Mouse (Mus musculus): ENCODE measurements around the gene Siglece.

Gene Siglece

DNA sequence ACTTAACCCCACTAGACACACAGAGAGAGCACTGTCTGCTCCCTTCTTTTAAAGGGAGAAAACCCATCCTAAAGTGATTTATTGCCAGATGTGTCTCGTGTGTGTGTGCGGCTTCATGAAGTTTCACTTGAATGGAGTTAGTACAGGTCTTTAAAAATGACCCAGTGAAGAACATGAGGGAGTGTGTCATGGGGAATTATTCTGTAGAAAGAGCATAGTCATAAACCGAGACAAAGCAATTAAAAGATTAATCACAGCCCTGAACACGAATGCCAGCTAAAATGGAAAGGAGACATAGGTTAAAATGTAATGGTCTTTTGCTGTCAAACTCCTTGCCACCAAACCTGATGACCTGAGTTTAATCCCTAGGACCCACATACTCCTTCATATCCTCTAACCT lies 26.0 kb downstream of the Siglece start:
- in situ Hi-C loops (cut with MboI, MseI) = no loop called here

DNA sequence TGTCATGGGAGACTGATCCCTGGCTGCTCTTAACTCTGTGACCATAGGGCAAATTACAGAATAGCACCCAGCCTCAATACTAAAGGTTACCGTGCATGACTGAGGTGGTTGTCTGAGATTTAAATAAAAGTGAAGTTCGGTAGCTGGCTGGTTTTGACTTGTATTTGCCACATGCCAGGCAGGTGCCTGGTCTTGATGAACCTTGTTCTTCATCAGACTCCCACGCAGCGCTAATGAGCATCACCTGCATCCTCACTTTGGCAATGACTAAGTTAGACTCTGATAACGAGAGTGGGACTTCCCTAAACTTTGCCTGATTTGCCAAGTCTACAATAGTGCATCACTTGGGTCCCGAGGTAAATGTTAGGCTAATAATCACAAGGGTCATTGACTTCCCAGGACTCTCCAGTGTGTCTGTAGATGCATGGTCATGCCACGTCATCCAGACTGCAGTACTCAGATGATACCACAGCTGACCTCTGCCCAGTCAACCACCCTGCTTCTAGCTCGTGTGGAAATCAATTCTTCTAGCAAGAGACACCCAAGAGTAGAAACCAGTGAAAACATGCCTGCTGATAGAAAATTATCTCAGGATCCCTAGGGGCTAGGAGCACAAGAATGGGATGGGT lies 34.1 kb downstream of the Siglece start:
- in situ Hi-C loops (cut with MboI, MseI) = no loop called here

DNA sequence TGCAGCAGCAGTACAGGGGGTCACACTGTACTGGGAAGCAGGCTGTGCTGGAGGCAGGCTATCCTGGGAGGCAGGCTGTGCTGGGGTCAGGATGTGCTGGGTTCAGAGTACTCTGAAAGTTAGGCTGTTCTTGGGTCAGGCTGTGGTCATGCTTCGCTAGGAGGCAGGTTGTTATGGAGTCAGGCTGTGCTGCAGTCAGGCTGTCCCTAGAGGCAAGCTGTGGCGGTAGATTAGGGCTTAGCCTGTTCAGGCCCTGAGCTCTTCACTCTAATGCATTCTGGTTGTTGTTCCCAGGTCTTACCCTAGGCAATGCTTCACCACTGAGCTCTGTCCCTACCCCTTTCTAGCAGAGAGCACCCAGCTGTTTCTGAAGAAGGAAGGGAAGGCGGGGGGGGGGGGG lies 34.9 kb downstream of the Siglece start:
- in situ Hi-C loops (cut with MboI, MseI) = no loop called here

DNA sequence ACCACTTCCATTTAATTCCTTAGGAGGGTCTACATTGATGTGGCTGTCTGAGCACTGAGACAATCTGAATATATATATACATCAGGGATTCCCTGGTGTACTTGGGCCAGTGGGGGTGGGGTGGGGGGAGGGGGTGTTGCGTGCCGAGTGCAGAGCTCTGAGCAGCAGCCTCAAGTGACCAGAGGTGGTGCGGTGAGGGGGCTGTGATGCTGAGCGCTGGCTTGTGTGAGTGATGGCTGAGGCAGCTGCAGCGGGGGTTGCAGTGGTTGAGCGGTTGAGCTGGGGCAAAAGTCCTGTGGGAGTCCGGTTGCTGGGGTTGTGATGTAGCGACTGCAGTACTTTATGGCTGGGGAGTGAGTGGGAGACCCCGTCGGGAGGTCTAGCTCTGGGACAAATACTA lies 36.1 kb downstream of the Siglece start:
- in situ Hi-C loops (cut with MboI, MseI) = no loop called here

DNA sequence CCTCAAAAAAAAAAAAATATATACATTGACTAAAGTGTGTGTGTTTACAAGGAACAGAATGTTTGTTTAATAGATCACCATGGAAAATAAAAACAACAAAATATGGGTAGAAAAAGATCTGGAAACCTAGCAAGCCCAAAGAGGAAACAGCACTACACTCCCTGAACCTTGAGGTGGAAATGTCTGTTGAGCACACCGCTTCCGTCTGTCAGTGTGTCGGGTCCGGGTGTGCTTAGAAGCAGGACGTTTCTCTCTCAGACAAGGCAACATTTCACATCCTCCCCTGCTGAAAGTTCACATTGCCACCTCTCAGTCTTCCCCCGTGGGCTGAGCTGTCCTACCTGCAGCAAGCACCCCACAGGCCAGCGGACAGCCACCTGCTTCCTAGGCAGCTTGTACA lies 37.0 kb downstream of the Siglece start:
- in situ Hi-C loops (cut with MboI, MseI) = no loop called here

DNA sequence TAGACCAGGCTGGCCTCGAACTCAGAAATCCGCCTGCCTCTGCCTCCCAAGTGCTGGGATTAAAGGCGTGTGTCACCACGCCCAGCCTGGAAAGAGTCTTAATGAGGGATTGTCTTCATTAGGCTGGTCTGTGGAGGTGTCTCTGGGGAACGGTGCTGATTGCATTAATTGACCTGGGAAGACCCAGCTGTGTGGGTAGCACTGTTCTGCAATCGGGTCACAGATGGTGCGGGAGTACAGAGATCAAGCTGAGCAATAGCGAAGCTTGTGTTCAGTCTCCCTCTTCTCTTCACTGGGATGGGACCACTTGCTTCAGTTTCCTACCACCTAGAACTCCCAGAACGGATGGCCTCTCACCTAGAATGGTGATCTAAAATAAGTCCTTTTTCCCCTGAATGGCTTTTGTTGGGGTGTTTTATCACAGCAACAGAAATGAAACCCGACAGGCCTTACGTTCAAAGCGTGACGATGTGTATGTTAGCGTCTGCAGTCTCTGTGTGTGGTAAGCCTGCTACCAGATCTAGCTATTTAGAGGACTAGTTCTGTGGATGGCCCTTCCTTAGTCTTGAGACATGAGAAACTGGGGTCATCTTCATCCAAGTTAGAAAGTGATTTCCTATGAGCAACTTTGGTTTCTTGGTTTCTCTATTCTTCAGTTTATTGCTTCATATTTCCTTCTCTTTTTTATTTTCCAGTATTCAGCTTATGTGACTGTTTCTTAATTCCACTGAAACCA lies 46.0 kb downstream of the Siglece start:
- in situ Hi-C loops (cut with MboI, MseI) = no loop called here

DNA sequence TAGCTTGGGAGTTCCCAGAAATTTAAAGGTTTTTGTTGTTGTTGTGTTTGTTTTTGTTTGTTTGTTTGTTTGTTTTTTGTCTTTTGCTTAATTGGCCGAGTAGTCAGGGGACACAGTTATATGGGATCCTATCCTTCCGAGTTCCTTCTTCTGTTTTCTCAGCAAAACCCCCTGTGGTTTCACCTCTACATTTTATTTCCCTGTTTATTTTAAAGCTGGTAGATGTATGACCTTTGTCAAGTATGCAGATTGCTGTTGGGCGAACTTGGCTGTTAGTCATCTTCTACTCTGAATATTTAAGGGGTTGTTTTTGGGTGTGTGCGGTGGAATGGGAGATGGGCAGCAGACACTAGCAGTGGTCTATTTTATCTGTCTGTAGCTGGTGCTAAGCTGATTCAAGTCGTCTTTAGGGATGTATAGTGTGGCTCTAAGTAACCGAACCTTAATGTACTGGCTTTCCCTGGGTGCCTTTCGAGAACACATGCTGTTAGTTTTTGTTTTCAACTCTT lies 51.6 kb downstream of the Siglece start:
- in situ Hi-C loops (cut with MboI, MseI) = no loop called here

DNA sequence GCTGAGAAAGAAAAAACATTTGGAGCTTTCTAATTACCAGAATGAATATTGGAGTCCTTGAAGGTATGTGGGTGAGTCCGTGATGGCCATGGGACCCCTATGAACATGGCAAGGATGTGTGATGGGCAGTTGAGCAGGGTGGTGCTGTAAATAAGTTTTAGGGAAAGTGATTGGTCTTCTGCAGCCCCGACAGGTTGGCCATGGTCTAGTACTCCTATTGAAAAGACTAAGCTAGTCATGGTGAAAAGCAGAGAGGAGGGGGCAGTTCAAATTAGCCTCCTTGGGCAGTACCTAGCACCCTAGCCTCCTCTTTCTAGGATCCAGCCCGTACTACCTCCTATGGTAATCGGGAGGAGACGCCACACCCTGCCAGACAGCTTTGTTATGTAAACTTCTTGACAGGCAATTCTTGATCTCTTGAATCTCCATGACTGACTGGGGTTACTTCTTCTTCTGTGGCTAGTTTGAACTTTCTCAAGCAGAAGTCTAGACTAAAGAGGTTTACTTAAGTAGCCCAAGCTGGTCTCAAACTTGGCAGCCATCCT lies 52.1 kb downstream of the Siglece start:
- in situ Hi-C loops (cut with MboI, MseI) = no loop called here

DNA sequence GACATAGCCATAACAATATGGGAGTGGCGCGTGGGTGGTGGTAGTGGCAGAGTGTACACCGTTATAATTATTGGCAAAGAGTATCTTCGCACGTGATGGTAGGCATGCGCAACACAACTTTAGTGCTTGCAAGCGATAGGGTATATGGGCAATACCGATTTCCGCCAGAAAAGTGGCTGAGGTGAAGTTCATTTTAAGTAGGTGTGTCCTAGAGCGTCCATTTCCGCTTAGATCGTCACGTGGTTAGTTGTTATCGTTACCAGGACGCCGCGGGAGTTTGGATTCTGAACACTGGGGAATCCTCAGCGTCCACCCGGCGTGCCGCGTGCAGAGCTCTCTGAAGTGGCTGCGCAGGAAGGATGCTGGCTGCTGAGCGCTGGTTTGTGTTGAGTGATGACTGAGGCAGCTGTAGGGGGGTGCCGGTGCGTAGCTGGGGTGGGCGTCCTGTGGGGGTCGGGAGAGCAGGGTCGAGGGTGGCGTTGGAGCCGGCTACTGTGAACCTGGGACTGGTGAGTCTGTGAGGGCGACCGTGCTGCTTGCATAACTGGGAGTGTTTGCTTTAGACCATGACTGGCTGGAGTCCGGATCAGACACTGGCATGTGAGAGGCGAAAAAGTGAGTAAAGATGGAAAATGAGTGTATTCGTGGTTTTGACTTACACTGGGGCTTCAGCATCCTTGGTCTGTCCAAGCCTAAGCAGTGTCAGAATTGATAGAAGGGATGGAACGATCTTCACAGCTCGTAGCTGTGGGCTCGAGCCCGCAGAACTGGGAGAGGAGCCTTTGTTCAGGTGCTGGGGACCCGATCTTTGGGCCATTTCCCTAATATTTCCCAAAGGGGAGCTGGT lies 52.8 kb downstream of the Siglece start, which contains the start of gene Zfp819:
Zfp819 (plus strand) TSS at position 274 of the 847 bp plus-strand sequence.
- in situ Hi-C loops (cut with MboI, MseI) = no loop called here

DNA sequence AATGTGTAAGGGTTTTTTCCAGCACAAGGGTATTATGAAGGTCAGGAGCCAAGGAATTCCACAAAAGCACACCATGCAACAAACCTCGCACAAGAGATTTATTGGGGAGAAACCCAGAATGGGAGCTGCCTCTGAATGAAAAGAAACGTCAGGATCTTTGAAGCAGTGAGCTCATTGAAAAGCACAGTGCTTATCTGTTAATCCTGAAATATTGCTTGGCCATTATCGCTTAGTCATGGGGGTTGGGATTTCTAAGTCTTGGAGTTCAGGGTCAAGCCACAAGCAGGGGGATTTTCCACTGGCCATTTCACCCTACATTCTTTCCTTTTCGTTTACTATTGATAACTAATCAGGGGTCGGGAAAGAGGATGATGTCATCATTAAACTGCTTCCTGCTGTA lies 58.1 kb downstream of the Siglece start:
- in situ Hi-C loops (cut with MboI, MseI) = no loop called here

Data from regulatory T cell (primary cell).